Mouse (Mus musculus) embryonic facial prominence, embryonic 12.5 days (tissue): ENCODE results near the gene Pogz. TPM values are rescaled to one million over a fixed set of nuclear protein-coding genes. Genes with fewer than 3 reads are reported as not detected.

Source experiments
- ATAC-seq: fragments of 200-750 bp; cut with Nextera tagmentation; 2 replicates; pipeline ENCODE4 v1.8.0; 2017; ENCODE audit not compliant: insufficient number of reproducible peaks, insufficient read depth, low FRiP score, low TSS enrichment
- H3K27ac ChIP-seq: fragments of 300-500 bp; sonication (generic); 2 replicates; pipeline ENCODE4 v1.5.1; 2016; ENCODE audit warnings: mild to moderate bottlenecking
- H3K27me3 ChIP-seq: fragments of 300-500 bp; sonication (generic); 2 replicates; pipeline ENCODE4 v1.6.1; 2016; ENCODE audit warnings: mild to moderate bottlenecking, moderate library complexity
- H3K36me3 ChIP-seq: fragments of 300-500 bp; sonication (generic); 2 replicates; pipeline ENCODE4 v1.6.1; 2016; ENCODE audit warnings: mild to moderate bottlenecking
- H3K4me1 ChIP-seq: fragments of 300-500 bp; sonication (generic); 2 replicates; pipeline ENCODE4 v1.6.1; 2016
- H3K4me2 ChIP-seq: fragments of 300-500 bp; sonication (generic); replicated peaks from 2 replicates; pipeline ENCODE4 v1.6.1; 2016; ENCODE audit warnings: mild to moderate bottlenecking, moderate library complexity
- H3K4me3 ChIP-seq: fragments of 300-500 bp; sonication (generic); 2 replicates; pipeline ENCODE4 v1.5.1; 2016; ENCODE audit warnings: mild to moderate bottlenecking
- H3K9ac ChIP-seq: fragments of 300-500 bp; sonication (generic); 2 replicates; pipeline ENCODE4 v1.6.1; 2016; ENCODE audit warnings: mild to moderate bottlenecking, moderate library complexity
- H3K9me3 ChIP-seq: fragments of 300-500 bp; sonication (generic); 2 replicates; pipeline ENCODE4 v1.6.1; 2016; ENCODE audit warnings: mild to moderate bottlenecking, moderate library complexity
- WGBS: fragments of 180-500 bp; shearing (Covaris S2); methylation state at CpG from one replicate; pipeline ENCODE4 v1.1.7; 2016; 5-methylcytosine and 5-hydroxymethylcytosine counted together
- polyA plus RNA-seq: library from polyadenylated mRNA; unstranded; fragments of >200 nt; fragmentation: Nextera tagmentation; extraction: Ambion mirVana; gene quantifications from 2 replicates; pipeline ENCODE4 v1.2.1, GENCODE M21; 2016

Pogz gene
- 20.4 and 22.9 TPM in 2 replicates for polyA plus RNA-seq

GRCm38 (mm10) chr3:94837183-94837890 is at the start of gene Pogz:
TSS of gene Pogz (plus strand) at chr3:94837567.
- Histone ChIP-seq H3K27me3 (0 out of 2 replicates have a peak, but pooled peaks cover 3% of the 10 kb centered on the region), H3K36me3 (no peaks in the 10 kb centered on the region), H3K4me3 (peak within 1 kb of the TSS; percentile 63), H3K9me3 (0 out of 2 replicates have a peak, but pooled peaks cover 3% of the 10 kb centered on the region), H3K4me1 (peaks cover 8% of the 10 kb centered on the region), H3K9ac (peak within 1 kb of the TSS; percentile 87), H3K4me2 (peak within 1 kb of the TSS; percentile 74), H3K27ac (peak within 1 kb of the TSS; percentile 99)
- ATAC-seq, result peak; percentile 91
- under 1% methylated on average over 30 of the region's 57 CpGs for WGBS

- Histone ChIP-seq H3K4me3 (no peak overlapping the region), H3K4me1 (peaks cover 5% of the 10 kb centered on the region), H3K27me3 (peaks cover 7% of the 10 kb centered on the region; the same call in 1 of the 2 replicates), H3K4me2 (no peak overlapping the region), H3K9me3 (no peaks in the 10 kb centered on the region), H3K27ac (no peak overlapping the region), H3K9ac (no peak overlapping the region), H3K36me3 (no peaks in the 10 kb centered on the region)
- no peak for ATAC-seq
- 93% methylated on average over 1 of the region's 1 CpGs for WGBS
Observed at GRCm38 (mm10) chr3:94789071-94789470, 48.3 kb upstream of the Pogz start.

- no peak for ATAC-seq
- H3K9me3 ChIP-seq, result no peaks in the 10 kb centered on the region
- 86% methylated on average over 2 of the region's 2 CpGs for whole genome bisulfite sequencing
- no peak overlapping the region for H3K27ac ChIP-seq
- H3K4me1 ChIP-seq, result peaks cover 5% of the 10 kb centered on the region
- H3K27me3 ChIP-seq, result peaks cover 4% of the 10 kb centered on the region; the same call in 1 of the 2 replicates
- no peak overlapping the region for H3K4me2 ChIP-seq
- no peak overlapping the region for H3K4me3 ChIP-seq
- no peak overlapping the region for H3K9ac ChIP-seq
- H3K36me3 ChIP-seq, result no peaks in the 10 kb centered on the region
Observed at GRCm38 (mm10) chr3:94789516-94789915, 47.9 kb upstream of the Pogz start.

- Histone ChIP-seq H3K36me3 (no peaks in the 10 kb centered on the region), H3K4me2 (no peak overlapping the region), H3K9ac (no peak overlapping the region), H3K4me3 (no peak overlapping the region), H3K27me3 (no peaks in the 10 kb centered on the region), H3K9me3 (no peaks in the 10 kb centered on the region), H3K4me1 (no peaks in the 10 kb centered on the region), H3K27ac (no peak overlapping the region)
- whole genome bisulfite sequencing, result 77% methylated on average over 2 of the region's 2 CpGs
- ATAC-seq, result no peak
Observed at GRCm38 (mm10) chr3:94792258-94792657, 45.1 kb upstream of the Pogz start.

GRCm38 (mm10) chr3:94793672-94794071 is 43.7 kb upstream of the Pogz start:
- Histone ChIP-seq H3K4me3 (no peak overlapping the region), H3K27me3 (no peaks in the 10 kb centered on the region), H3K9ac (no peak overlapping the region), H3K4me1 (no peaks in the 10 kb centered on the region), H3K36me3 (no peaks in the 10 kb centered on the region), H3K4me2 (no peak overlapping the region), H3K27ac (no peak overlapping the region), H3K9me3 (no peaks in the 10 kb centered on the region)
- WGBS, result 72% methylated on average over 2 of the region's 2 CpGs
- no peak for ATAC-seq

- H3K36me3 ChIP-seq, result no peaks in the 10 kb centered on the region
- WGBS, result 74% methylated on average over 2 of the region's 2 CpGs
- H3K9me3 ChIP-seq, result no peaks in the 10 kb centered on the region
- no peak overlapping the region for H3K27ac ChIP-seq
- no peak overlapping the region for H3K4me2 ChIP-seq
- no peak for ATAC-seq
- no peaks in the 10 kb centered on the region for H3K4me1 ChIP-seq
- H3K4me3 ChIP-seq, result no peak overlapping the region
- H3K9ac ChIP-seq, result no peak overlapping the region
- H3K27me3 ChIP-seq, result no peaks in the 10 kb centered on the region
Observed at GRCm38 (mm10) chr3:94794359-94794758, 43.0 kb upstream of the Pogz start.

- WGBS, result 43% methylated on average over 7 of the region's 7 CpGs
Observed at GRCm38 (mm10) chr3:94795596-94796140, 41.7 kb upstream of the Pogz start.

GRCm38 (mm10) chr3:94796181-94796580 is 41.2 kb upstream of the Pogz start:
- Histone ChIP-seq H3K27me3 (no peaks in the 10 kb centered on the region), H3K4me1 (no peaks in the 10 kb centered on the region), H3K9me3 (no peaks in the 10 kb centered on the region), H3K9ac (no peak overlapping the region), H3K4me2 (no peak overlapping the region), H3K27ac (no peak overlapping the region), H3K4me3 (no peak overlapping the region), H3K36me3 (no peaks in the 10 kb centered on the region)
- no peak for ATAC-seq

More at GRCm38 (mm10) chr3:94795596-94796140, 41.7 kb upstream of the Pogz start:
- H3K9ac ChIP-seq, result no peak overlapping the region
- no peaks in the 10 kb centered on the region for H3K27me3 ChIP-seq
- ATAC-seq, result no peak
- H3K36me3 ChIP-seq, result no peaks in the 10 kb centered on the region
- H3K4me3 ChIP-seq, result no peak overlapping the region
- no peak overlapping the region for H3K27ac ChIP-seq
- H3K4me1 ChIP-seq, result no peaks in the 10 kb centered on the region
- H3K9me3 ChIP-seq, result no peaks in the 10 kb centered on the region
- H3K4me2 ChIP-seq, result no peak overlapping the region

- Histone ChIP-seq H3K9ac (no peak overlapping the region), H3K27me3 (no peaks in the 10 kb centered on the region), H3K4me3 (no peak overlapping the region), H3K27ac (no peak overlapping the region), H3K9me3 (no peaks in the 10 kb centered on the region), H3K4me1 (no peaks in the 10 kb centered on the region), H3K4me2 (no peak overlapping the region), H3K36me3 (no peaks in the 10 kb centered on the region)
- WGBS, result 8% methylated on average over 10 of the region's 10 CpGs
- no peak for ATAC-seq
Observed at GRCm38 (mm10) chr3:94804146-94804545, 33.2 kb upstream of the Pogz start.

- Histone ChIP-seq H3K4me3 (no peak overlapping the region), H3K27ac (no peak overlapping the region), H3K9me3 (no peaks in the 10 kb centered on the region), H3K4me1 (no peaks in the 10 kb centered on the region), H3K9ac (no peak overlapping the region), H3K27me3 (no peaks in the 10 kb centered on the region), H3K4me2 (no peak overlapping the region), H3K36me3 (no peaks in the 10 kb centered on the region)
- no peak for ATAC-seq
- WGBS, result 80% methylated on average over 4 of the region's 4 CpGs
Observed at GRCm38 (mm10) chr3:94804976-94805375, 32.4 kb upstream of the Pogz start.

GRCm38 (mm10) chr3:94808296-94808695 is 29.1 kb upstream of the Pogz start:
- no peak for ATAC-seq
- no peak overlapping the region for H3K27ac ChIP-seq
- no peak overlapping the region for H3K4me2 ChIP-seq
- H3K9me3 ChIP-seq, result no peaks in the 10 kb centered on the region
- H3K4me3 ChIP-seq, result no peak overlapping the region
- no peaks in the 10 kb centered on the region for H3K36me3 ChIP-seq
- H3K27me3 ChIP-seq, result no peaks in the 10 kb centered on the region
- H3K4me1 ChIP-seq, result no peaks in the 10 kb centered on the region
- H3K9ac ChIP-seq, result no peak overlapping the region
- WGBS, result 88% methylated on average over 1 of the region's 1 CpGs

- WGBS, result 11% methylated on average over 4 of the region's 4 CpGs
- Histone ChIP-seq H3K4me1 (no peaks in the 10 kb centered on the region), H3K9ac (no peak overlapping the region), H3K36me3 (no peaks in the 10 kb centered on the region), H3K27ac (no peak overlapping the region), H3K9me3 (no peaks in the 10 kb centered on the region), H3K4me2 (no peak overlapping the region), H3K27me3 (no peaks in the 10 kb centered on the region), H3K4me3 (no peak overlapping the region)
- ATAC-seq, result no peak
Observed at GRCm38 (mm10) chr3:94811628-94812027, 25.7 kb upstream of the Pogz start.
